Mouse (Mus musculus): ENCODE data around the gene Nf2.

DNA sequence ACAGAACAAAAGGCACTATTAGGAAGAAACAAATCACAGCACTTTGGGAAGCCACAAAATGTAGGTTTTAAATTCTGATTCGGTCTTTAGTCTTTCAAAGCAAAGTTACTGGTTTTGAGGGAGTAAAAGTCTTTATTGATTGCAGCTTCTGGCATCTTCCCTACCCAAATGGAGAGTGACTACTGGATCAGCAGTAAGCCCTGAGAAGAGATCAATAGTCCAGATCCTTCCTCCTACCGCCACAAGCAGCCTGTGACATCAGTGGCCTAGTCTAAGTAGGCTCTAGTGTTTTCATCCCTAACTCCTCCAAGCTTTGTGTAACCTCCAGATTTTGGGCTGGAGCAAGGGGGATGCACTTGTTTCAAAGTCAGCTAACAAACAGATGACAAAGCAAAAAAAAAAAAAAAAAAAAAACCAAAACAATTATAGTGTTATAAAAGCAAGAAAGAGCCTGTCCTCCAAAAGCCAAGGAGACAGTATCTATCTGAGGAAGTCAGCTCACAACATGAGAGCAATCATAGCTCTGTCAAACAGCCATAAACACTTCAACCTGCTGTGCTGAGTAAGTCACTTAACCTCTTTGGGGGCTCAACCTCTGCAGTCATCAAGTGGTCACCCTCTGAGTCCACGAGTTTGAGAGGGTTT, 15.9 kb downstream of the Nf2 start:
- TF ChIP-seq CTCF (IDR thresholded peaks at IDR 0.05; ENCODE audit: extremely low read depth, insufficient read length, insufficient replicate concordance, low read depth, low read length): no peak
- TF ChIP-seq POLR2A (IDR thresholded peaks at IDR 0.05; ENCODE audit: low read depth, low read length): no peak
